ENCODE assay signal across 8 mouse cellular contexts in genomic region chr3:100921825-100922505, GRCm38 (mm10). TPM values are rescaled to one million over a fixed set of nuclear protein-coding genes. Genes with fewer than 3 reads are reported as not detected.
DNase-seq lines count a peak whose midpoint lies in the region; ATAC-seq and TF ChIP-seq lines count a peak whose summit lies in the region.

Gene Trim45 (plus strand): TSS chr3:100922202.

- no peak for TF ChIP-seq EP300 in lung, postnatal 0 days (IDR thresholded peaks at IDR 0.05)

- peak; percentile 99 for DNase-seq in MN1 (ENCODE audit: low spot score)
- DNase-seq in cerebellum, adult 9-10 months = peak; percentile 100
- DNase-seq in hindbrain, embryonic 10.5 days (ENCODE audit: low spot score) = peak; percentile 99
- peak; percentile 100 for DNase-seq in layer of hippocampus, adult 9-11 months
- DNase-seq in lung, postnatal 0 days (ENCODE audit: low spot score) = peak; percentile 100
- peak; percentile 97 for DNase-seq in ovary, postnatal 14 days (ENCODE audit: low spot score)
- DNase-seq in thymus, postnatal 14 days = peak; percentile 97

- no peaks in the 10 kb centered on the region for H3K27me3 ChIP-seq in hindbrain, embryonic 10.5 days (ENCODE audit: insufficient read depth, poor library complexity, severe bottlenecking)
- no peaks in the 10 kb centered on the region for H3K27me3 ChIP-seq in lung, postnatal 0 days (replicated peaks; ENCODE audit: insufficient read depth, low read length)

- peak; percentile 96 for ATAC-seq in frontal cortex, adult (ENCODE audit: low TSS enrichment)
- ATAC-seq in lung, postnatal 0 days = peak; percentile 98

- under 1% methylated on average over 39 of the region's 39 CpGs for WGBS in hindbrain, embryonic 10.5 days
- WGBS in lung, postnatal 0 days = under 1% methylated on average over 39 of the region's 39 CpGs

- no peaks in the 10 kb centered on the region for H3K9me3 ChIP-seq in hindbrain, embryonic 10.5 days
- H3K9me3 ChIP-seq in lung, postnatal 0 days (ENCODE audit: low read length) = no peaks in the 10 kb centered on the region

- H3K4me2 ChIP-seq in lung, postnatal 0 days (replicated peaks; ENCODE audit: low read depth, low read length) = peak within 1 kb of the TSS; percentile 64

- H3K27ac ChIP-seq in hindbrain, embryonic 10.5 days = peak within 1 kb of the TSS; percentile 95
- H3K27ac ChIP-seq in lung, postnatal 0 days (ENCODE audit: low read length) = peak within 1 kb of the TSS; percentile 78

- H3K4me3 ChIP-seq in hindbrain, embryonic 10.5 days = peak within 1 kb of the TSS; percentile 72
- H3K4me3 ChIP-seq in lung, postnatal 0 days (ENCODE audit: low read depth, low read length) = peak within 1 kb of the TSS; percentile 56

- H3K9ac ChIP-seq in lung, postnatal 0 days (replicated peaks; ENCODE audit: low read depth) = peak within 1 kb of the TSS; percentile 59

- H3K4me1 ChIP-seq in hindbrain, embryonic 10.5 days (replicated peaks) = peaks cover 47% of the 10 kb centered on the region
- H3K4me1 ChIP-seq in lung, postnatal 0 days (ENCODE audit: insufficient read depth, low read depth, low read length) = peaks cover 13% of the 10 kb centered on the region; the same call in 1 of the 2 replicates

- TF ChIP-seq CTCF in lung, postnatal 0 days (IDR thresholded peaks at IDR 0.05) = no peak

- peaks cover 8% of the 10 kb centered on the region; the same call in 1 of the 2 replicates for H3K36me3 ChIP-seq in hindbrain, embryonic 10.5 days
- H3K36me3 ChIP-seq in lung, postnatal 0 days (ENCODE audit: insufficient read depth, low read length) = no peaks in the 10 kb centered on the region

RNA-seq across cellular contexts. Expression of gene Trim45, which starts in this region (rescaled TPM):
- 5.0 and 7.9 TPM in 2 replicates for polyA plus RNA-seq in hindbrain, embryonic 10.5 days (2016; fragmentation: Nextera tagmentation; extraction: Ambion mirVana)
- polyA plus RNA-seq in lung, postnatal 0 days (2015; fragmentation: Nextera tagmentation; extraction: Ambion mirVana) = 2.7 and 2.8 TPM in 2 replicates

Comparison
In these comparisons a context has a peak if more than half of its experiments do, and no peak if none do; other contexts are left out.
1. Peak in every context shown above with its lines: DNase-seq, ATAC-seq, H3K4me3 ChIP-seq and H3K27ac ChIP-seq.